Mouse (Mus musculus): Measurements from ENCODE around the gene Proser2. TPM values are rescaled to one million over a fixed set of nuclear protein-coding genes. Genes with fewer than 3 reads are reported as not detected.
A peak's percentile ranks its signal among the peaks of the same experiment; 100 is the strongest.

Proser2 gene
- polyA plus RNA-seq, 1 experiment from 2014 or later = 49.0 TPM

DNA sequence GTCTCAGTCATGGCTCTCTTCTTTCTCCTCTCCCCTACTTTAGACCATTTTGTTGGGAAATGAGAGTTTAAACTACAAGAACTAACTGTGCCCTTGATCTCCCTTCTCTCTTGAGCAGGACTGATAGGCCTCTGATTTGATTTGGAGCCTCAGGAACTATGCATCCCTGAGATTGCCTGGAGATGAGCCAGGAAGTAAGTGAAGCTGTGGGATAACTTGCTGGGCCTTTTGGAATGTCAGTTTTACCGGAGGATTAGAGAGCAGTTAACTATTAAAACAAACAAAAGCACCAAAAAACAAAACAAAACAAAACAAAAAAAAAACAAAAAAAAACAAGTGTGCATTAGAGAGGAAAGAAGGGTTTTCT, 54.5 kb downstream of the Proser2 start:
- ATAC-seq (ENCODE audit: low FRiP score, low TSS enrichment) (no peak), DNase-seq (ENCODE audit: low spot score) (no peak)
- Histone ChIP-seq H3K27me3 (ENCODE audit: control insufficient read depth, insufficient read depth, low read length) (no peaks in the 10 kb centered on the region), H3K27ac (replicated peaks) (peak overlapping the region; percentile 61), H3K9me3 (ENCODE audit: control insufficient read depth, low read length) (no peaks in the 10 kb centered on the region), H3K9ac (ENCODE audit: low read length) (no peak overlapping the region), H3K4me2 (replicated peaks; ENCODE audit: low read depth) (no peak overlapping the region), H3K4me1 (replicated peaks; ENCODE audit: control insufficient read depth, insufficient read depth) (peaks cover 3% of the 10 kb centered on the region; the same call in 1 of the 2 replicates), H3K4me3 (ENCODE audit: low read depth, low read length) (no peak overlapping the region), H3K36me3 (ENCODE audit: control insufficient read depth, insufficient read depth, low read length) (no peaks in the 10 kb centered on the region)
- 19% methylated on average over 1 of the region's 1 CpGs for WGBS
- TF ChIP-seq EP300 (optimal IDR thresholded peaks at IDR 0.05) (no peak), CTCF (IDR thresholded peaks at IDR 0.05; ENCODE audit: low read depth) (no peak)

DNA sequence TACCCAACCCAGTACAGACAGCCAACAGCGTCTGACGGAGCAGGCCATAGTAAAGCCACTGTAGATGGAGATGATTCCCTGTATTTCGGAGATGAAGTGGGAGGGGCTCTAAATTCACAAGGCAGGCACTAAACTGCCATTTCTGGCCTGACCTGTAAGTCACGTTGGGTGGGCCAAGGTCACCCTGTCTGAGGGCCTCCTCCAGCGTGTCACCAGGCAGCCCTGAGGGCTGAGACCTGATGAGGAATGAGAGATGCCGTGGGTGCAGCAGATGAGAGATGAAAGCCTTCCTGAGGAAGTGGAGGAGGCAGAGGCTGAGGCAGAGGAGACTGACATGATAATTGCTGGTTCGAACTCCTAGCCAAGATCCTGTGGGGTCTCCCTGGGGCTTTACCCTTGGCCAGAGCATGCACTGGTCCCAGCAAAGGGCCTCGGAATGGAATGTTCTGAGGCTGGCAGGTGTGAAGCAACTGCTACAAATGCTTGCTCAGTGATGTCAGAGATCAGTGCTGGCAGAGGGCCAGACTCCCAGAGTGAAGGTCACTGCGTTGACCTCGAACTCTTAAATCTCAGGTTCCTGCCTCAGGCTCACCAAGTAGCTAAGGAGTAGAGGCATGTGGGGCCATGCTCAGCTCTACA, 55.0 kb downstream of the Proser2 start:
- ATAC-seq (ENCODE audit: low FRiP score, low TSS enrichment) (peak; percentile 38; the same call in 1 of the 2 replicates), DNase-seq (ENCODE audit: low spot score) (peak; percentile 79)
- Histone ChIP-seq H3K27me3 (ENCODE audit: control insufficient read depth, insufficient read depth, low read length) (no peaks in the 10 kb centered on the region), H3K27ac (replicated peaks) (peak overlapping the region; percentile 61), H3K4me1 (replicated peaks; ENCODE audit: control insufficient read depth, insufficient read depth) (peaks cover 3% of the 10 kb centered on the region; the same call in 1 of the 2 replicates), H3K9me3 (ENCODE audit: control insufficient read depth, low read length) (no peaks in the 10 kb centered on the region), H3K9ac (ENCODE audit: low read length) (no peak overlapping the region), H3K4me3 (ENCODE audit: low read depth, low read length) (no peak overlapping the region), H3K36me3 (ENCODE audit: control insufficient read depth, insufficient read depth, low read length) (no peaks in the 10 kb centered on the region), H3K4me2 (replicated peaks; ENCODE audit: low read depth) (no peak overlapping the region)
- 51% methylated on average over 10 of the region's 10 CpGs for WGBS
- TF ChIP-seq CTCF (IDR thresholded peaks at IDR 0.05; ENCODE audit: low read depth) = no peak

DNA sequence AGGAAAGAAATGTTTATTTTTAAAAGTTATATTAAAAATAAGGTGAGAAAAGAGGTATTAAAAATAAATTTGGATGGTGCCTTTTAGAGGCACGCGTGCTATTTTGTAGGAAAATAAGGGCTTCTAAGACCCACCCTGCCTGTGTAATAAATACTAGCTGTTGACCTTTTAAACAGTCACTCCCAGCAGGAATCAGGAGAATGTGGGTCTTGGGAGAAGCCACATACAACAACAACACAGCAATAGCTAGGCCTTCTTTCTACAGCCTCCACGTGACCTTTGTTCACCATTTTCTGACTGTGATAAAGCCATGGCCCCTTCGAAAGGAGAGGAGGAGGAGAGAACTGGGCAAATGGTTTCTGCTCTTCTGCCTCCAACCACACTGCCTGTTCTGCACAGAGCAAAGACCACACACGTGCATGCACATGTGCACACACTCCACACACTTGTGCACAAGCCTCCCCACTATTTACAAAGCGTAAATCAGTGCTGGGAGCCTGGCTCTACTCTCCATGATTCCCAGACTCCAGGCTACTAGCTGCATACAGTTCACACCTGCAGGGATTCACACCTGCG, 57.2 kb downstream of the Proser2 start:
- Histone ChIP-seq H3K36me3 (ENCODE audit: control insufficient read depth, insufficient read depth, low read length) (no peaks in the 10 kb centered on the region), H3K9me3 (ENCODE audit: control insufficient read depth, low read length) (no peaks in the 10 kb centered on the region), H3K4me3 (ENCODE audit: low read depth, low read length) (no peak overlapping the region), H3K9ac (ENCODE audit: low read length) (no peak overlapping the region), H3K27me3 (ENCODE audit: control insufficient read depth, insufficient read depth, low read length) (no peaks in the 10 kb centered on the region), H3K27ac (replicated peaks) (0 out of 2 replicates have a peak overlapping the region, but pooled peaks have one; percentile 6), H3K4me2 (replicated peaks; ENCODE audit: low read depth) (no peak overlapping the region), H3K4me1 (replicated peaks; ENCODE audit: control insufficient read depth, insufficient read depth) (peaks cover 3% of the 10 kb centered on the region; the same call in 1 of the 2 replicates)
- no peak for DNase-seq (ENCODE audit: low spot score)
- ATAC-seq (ENCODE audit: low FRiP score, low TSS enrichment) = peak; percentile 14; the same call in 1 of the 2 replicates
- TF ChIP-seq EP300 (optimal IDR thresholded peaks at IDR 0.05) (no peak), CTCF (IDR thresholded peaks at IDR 0.05; ENCODE audit: low read depth) (no peak)
- 59% methylated on average over 7 of the region's 7 CpGs for WGBS

DNA sequence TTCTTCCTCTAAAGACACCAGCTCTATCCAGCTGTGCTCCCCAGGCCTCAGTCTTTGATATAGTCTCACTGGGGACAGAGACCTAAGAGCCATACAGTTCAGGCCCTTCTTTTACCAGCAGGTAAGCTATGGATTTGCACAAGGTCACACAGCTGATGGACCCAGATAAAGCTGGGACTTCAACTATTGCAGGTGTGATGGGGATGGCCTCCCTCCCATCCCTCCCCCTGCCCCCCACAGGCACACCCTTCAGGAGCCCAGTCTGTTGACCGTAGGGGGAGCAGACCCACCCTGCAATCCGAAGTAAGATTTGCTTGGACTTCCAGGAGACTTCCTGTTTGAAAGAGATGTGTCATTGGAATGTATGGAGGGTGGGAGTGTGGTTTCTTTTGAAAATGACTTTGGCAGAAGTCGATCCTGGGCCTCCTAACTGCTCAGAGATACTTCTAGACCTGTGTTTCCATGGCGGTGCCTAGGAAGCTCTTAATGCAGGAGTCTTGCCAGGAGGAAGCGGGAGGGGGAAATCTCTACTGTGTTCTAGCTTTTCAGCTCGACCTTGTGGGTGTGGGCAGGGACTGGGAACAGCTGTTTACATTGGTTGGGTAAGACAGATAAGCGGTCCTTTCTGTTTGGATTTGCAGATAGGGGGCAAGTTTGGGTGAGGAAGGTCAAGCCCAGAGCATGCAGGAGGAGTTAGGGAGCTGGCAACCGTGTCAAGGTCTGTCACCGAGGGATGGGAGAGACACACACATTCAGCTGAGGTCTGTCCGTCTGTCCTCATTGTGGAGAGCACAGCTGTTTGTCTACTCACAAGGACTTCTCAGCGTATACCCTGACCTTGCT, 58.2 kb downstream of the Proser2 start:
- Histone ChIP-seq H3K4me2 (replicated peaks; ENCODE audit: low read depth) (no peak overlapping the region), H3K27ac (replicated peaks) (peak overlapping the region; percentile 37), H3K4me1 (replicated peaks; ENCODE audit: control insufficient read depth, insufficient read depth) (peaks cover 3% of the 10 kb centered on the region; the same call in 1 of the 2 replicates), H3K9ac (ENCODE audit: low read length) (no peak overlapping the region), H3K4me3 (ENCODE audit: low read depth, low read length) (no peak overlapping the region), H3K27me3 (ENCODE audit: control insufficient read depth, insufficient read depth, low read length) (no peaks in the 10 kb centered on the region), H3K36me3 (ENCODE audit: control insufficient read depth, insufficient read depth, low read length) (no peaks in the 10 kb centered on the region), H3K9me3 (ENCODE audit: control insufficient read depth, low read length) (no peaks in the 10 kb centered on the region)
- DNase-seq (ENCODE audit: low spot score) = peak; percentile 83
- peak; percentile 90 for ATAC-seq (ENCODE audit: low FRiP score, low TSS enrichment)
- 16% methylated on average over 11 of the region's 11 CpGs for WGBS
- TF ChIP-seq CTCF (IDR thresholded peaks at IDR 0.05; ENCODE audit: low read depth) (no peak), EP300 (optimal IDR thresholded peaks at IDR 0.05) (no peak)

DNA sequence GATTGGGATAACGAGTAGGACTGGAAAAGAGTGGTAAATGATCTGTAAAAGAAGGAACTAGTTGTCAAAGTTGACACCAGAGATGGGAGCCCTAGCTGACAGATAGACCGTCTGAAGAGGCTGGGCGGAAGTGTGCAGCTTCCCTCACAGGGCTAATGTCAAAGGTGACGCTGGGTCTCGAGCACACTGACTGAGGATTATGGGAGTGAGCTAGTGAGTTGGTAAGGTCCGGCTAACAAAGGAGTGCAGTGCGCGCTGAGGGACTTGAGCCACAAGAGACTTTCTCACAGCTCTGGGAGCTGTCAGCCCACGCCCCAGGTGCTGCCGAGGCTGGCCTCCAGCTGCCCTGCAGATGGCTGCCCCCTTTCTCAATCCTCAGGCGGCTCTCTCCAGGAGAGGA, 59.1 kb downstream of the Proser2 start:
- Histone ChIP-seq H3K27ac (replicated peaks) (peak overlapping the region; percentile 40; the same call in 1 of the 2 replicates), H3K27me3 (ENCODE audit: control insufficient read depth, insufficient read depth, low read length) (no peaks in the 10 kb centered on the region), H3K4me2 (replicated peaks; ENCODE audit: low read depth) (no peak overlapping the region), H3K9ac (ENCODE audit: low read length) (no peak overlapping the region), H3K4me3 (ENCODE audit: low read depth, low read length) (no peak overlapping the region), H3K4me1 (replicated peaks; ENCODE audit: control insufficient read depth, insufficient read depth) (peaks cover 3% of the 10 kb centered on the region; the same call in 1 of the 2 replicates), H3K36me3 (ENCODE audit: control insufficient read depth, insufficient read depth, low read length) (no peaks in the 10 kb centered on the region), H3K9me3 (ENCODE audit: control insufficient read depth, low read length) (no peaks in the 10 kb centered on the region)
- WGBS = 60% methylated on average over 11 of the region's 11 CpGs
- ATAC-seq (ENCODE audit: low FRiP score, low TSS enrichment) = no peak
- TF ChIP-seq EP300 (optimal IDR thresholded peaks at IDR 0.05) = no peak
- DNase-seq (ENCODE audit: low spot score) = no peak

Data from stomach, postnatal 0 days (tissue).